Mouse (Mus musculus) adrenal gland, postnatal 14 days (tissue): ENCODE measurements around the gene Ccdc88c. TPM values are rescaled to one million over a fixed set of nuclear protein-coding genes. Genes with fewer than 3 reads are reported as not detected.
A peak's percentile ranks its signal among the peaks of the same experiment; 100 is the strongest.

Experiments used
- DNase-seq: peaks from one replicate; pipeline ENCODE4 v3.0.0; 2021; ENCODE audit warnings: mixed read lengths
- total RNA-seq: library from RNA; stranded (reverse); gene quantifications from 2 replicates; pipeline ENCODE4 v1.2.3, GENCODE M21; 2021

Gene Ccdc88c
- total RNA-seq, 1 experiment from 2014 or later: 7.9 TPM

DNA sequence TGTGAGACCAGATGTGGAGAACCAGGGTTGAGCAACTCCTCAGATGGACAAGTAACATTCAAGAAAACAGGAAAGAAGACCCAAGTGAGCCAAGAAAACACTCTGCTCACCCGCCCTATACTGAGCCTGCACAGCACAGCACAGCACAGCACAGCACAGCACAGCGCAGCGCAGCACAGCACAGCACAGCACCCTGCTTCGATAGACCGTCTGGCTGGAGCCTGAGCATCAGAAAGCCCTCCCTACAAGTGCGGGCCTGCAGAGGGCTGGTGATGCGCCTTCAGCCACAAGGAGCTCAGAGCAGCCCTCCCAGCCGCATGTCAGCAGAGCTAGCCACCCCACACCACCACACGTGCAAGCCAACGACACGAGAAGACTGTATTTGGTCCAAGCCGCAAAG, 61.5 kb downstream of the Ccdc88c start:
- DNase-seq: no peak

DNA sequence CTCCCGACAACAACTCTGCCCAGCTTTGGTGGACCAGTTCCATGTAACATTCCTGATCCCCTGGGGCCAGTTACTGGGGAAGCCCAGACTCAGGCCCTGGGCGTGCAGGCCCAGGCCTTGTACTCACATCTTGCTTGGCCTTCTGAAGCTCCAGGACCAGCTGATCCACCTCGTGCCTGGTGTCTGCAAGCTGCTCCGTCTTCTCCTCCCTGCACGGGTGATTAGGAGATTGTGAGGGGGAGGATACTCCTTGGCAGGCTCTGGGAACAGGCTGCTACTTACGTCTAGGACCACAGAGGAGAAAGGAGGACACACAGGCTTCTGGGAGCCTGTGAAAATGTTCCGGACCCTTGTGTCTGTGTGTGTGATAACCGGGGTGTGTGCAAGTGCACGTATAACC, 62.6 kb downstream of the Ccdc88c start:
- no peak for DNase-seq

DNA sequence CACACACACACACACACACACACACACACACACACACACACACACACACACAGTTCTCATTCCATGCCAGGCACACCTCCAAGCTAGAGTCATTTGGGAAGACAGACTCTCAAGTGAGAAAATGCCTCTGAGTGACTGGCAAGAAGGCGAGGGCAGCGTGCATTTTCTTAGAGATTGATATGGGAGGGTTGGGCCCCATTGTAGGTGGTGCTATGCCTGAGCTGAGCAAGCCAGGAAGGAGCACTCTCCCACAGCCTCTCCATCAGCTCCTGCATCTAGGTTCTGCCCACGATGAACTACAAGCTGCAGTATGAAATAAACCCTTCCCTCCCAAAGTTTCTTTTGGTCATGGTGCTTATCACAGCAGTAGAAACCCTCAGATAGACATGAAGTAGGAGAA, 63.6 kb downstream of the Ccdc88c start:
- no peak for DNase-seq

DNA sequence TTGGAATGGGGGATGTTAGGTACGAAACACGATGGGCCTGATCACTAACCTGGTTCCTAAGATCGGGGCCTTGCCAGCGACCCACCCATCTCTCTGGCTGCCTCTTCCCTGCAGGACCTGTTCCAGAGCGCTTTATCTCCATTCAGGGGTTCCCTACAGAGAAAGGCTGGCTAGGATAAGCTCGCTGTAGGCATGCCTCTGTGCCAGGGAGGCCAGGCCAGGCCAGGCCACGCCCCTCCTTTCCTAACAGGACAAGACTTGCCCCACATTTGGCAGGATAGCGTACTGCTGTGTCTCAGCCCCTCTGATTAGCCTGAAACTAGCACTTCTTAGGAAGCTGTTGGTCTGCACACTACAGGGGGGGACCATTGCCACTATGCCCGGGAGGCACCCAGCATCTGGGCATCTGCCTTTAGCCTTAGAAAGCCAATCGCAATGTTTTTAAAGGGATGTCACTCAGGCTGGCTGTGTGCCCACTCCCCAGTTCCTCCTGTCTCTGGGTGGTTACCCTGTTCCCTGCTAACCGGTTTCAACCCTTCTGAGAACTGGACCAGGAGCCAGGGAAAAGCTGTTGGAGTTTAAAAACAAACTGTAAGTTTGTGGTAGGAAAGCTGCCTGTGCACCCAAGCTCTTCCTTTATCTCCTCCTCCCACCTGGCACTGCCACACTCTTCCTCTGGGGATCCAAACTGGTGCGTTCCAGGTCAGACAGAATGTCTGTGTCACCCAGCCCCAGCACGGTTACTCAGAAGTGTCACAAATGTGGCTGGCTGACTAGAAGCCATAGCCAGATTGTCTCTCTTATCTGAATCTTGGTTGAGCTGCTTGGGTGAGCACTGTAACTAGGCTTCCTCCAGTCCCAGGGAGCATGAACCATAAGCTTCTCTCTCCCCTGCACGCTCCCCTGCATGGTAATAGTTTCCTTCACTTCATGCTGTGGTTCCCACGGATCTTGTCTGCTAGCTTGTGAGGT, 69.9 kb downstream of the Ccdc88c start:
- peak; percentile 73 for DNase-seq

GRCm38 (mm10) chr12:100958006-100958405, 70.8 kb downstream of the Ccdc88c start:
- peak; percentile 89 for DNase-seq

DNA sequence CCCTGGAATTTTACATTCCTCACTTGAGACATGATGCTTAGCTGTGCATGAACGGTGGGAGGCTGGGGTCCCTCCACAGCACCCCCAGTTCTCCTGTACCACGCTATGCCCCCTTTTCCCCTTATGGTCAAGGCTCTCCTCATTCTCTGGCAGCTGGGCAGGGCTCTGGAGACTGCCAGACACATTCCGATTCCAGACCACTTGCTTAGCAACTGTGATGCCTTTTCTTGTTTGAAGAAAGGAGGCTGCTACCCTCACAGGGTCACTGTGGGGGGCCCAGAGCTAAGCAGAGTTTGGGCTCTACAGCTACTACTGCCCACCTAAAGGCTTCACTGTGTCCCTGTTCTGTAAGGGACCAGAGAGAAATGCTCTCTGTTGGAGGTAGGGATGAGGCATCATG, 71.6 kb downstream of the Ccdc88c start:
- no peak for DNase-seq

- no peak for DNase-seq
Measured at GRCm38 (mm10) chr12:100956825-100957224, 72.0 kb downstream of the Ccdc88c start.

DNA sequence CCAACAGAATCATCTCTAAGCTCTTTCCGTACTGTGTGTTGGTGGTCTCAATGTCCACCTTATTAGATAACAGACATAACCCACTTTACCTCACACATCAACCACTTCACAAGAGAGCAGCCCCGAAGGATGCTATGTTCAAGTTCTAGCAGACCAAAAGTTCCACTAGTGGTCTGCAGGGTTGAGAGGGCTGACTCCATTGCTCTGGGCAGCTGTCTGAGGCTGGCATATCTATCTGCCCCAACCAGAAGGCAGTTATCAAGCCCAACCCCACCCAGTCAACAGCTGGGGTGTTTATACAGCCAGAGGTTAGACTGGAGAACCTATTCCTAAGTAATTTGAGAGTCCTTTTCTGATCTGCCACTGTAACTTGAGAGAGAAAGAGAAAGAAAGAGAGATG, 72.8 kb downstream of the Ccdc88c start:
- no peak for DNase-seq

DNA sequence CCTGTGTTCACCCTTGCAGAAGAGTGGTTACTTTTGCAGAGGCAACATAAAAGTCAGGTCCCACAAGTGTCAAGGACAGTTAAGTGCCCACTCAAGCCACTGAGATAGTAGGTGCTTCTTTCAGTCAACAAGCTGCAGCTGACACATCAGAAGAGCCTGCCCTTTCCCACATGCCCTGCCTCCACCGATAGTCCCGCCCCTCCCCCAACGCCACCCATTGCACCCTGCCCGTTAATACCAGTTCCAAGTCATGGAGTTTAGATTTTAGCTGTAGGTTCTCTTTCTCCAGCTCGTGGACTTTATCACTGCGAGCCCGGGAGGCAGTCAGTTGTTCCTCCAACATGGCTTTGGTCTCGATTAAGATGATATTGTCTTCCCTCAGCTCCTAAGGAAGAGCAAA, 74.9 kb downstream of the Ccdc88c start:
- DNase-seq: no peak

- DNase-seq: peak; percentile 87
Measured at GRCm38 (mm10) chr12:100952193-100952931, 76.5 kb downstream of the Ccdc88c start.

DNA sequence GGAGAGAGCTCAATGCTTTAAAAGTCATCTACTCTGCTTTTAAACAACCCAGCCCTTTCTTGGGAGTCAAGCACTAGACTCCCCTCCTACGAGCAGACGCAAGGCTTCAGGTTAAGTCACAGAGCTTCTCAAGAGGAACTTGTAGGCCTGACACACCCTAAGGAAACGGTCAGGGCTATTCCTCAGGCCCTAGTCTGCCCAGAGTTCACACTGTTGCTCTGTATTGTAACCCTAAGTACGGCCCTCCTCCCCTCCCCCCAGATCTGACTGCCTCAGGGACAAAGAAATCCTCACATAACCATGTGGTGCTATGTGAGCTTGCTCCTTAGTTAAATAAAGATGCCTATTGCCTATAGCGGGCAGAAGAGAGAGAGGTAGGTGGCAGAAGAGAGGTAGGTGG, 79.7 kb downstream of the Ccdc88c start:
- DNase-seq: no peak

DNA sequence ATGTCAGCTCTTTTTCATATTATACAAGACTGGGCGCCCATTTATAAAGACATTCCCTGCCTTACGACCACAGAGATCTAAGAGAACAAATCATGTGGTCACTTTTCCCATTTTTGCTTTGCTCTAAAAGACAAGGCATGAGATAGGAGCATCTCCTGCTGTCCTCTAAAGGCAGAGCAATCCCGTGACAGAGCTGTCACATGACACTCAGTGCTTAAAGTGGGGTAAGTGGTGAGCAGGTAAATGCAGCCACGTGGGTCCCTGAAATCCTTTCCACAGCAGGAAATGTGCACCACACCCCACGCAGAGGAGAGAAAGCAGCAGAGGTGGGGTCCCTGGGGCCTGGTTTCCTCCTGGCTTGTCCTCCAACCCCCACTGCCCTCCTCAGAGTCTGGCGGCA, 80.8 kb downstream of the Ccdc88c start:
- DNase-seq: no peak

- no peak for DNase-seq
Measured at GRCm38 (mm10) chr12:100945948-100946347, 82.9 kb downstream of the Ccdc88c start.

DNA sequence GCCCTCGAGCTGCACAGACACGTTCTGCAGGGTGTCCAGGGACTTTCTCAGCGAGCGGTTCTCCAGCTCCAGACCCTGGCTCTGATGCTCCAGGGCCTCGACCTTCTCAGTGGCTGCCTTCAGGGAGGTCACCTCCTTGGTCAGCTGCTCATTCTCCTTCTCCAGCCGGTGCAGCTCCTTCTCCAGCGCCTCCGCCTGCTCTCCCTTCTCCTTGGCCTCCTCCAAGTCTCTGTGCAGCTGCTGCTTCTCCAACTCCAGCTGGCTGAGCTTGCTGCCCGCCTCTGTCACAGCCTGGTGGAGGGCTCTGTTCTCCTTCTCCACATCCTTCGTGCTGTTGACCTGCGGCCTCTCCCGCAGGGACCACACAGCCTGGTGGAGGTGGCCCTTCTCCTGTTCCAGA, 83.4 kb downstream of the Ccdc88c start:
- no peak for DNase-seq

- no peak for DNase-seq
Measured at GRCm38 (mm10) chr12:100944921-100945336, 83.9 kb downstream of the Ccdc88c start.

DNA sequence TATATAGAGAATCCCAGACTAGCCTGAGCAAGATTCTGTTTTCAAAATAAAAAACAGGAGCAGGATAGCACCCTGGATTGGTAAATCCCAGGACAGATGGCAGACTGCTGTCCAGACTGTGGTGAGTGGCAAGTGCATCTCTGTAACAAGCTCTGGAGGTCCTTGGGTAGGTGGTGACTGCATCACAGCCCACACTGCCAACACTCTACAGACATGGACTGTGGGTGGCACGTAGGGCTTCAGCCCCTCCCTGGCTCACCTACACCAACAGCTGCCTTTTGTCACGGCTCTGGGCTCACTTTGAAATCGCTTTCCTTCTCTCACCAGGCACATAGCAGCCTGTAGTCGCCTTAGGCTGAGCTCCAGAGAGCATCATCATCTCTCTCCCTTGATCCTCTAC, 85.7 kb downstream of the Ccdc88c start:
- no peak for DNase-seq

- DNase-seq: no peak
Measured at GRCm38 (mm10) chr12:100941361-100941760, 87.5 kb downstream of the Ccdc88c start.

GRCm38 (mm10) chr12:100937441-100938360, 91.2 kb downstream of the Ccdc88c start:
- DNase-seq: peak; percentile 36

GRCm38 (mm10) chr12:100936737-100937136, 92.1 kb downstream of the Ccdc88c start:
- DNase-seq: no peak

- peak; percentile 84 for DNase-seq
Measured at GRCm38 (mm10) chr12:100936116-100936515, 92.7 kb downstream of the Ccdc88c start.

DNA sequence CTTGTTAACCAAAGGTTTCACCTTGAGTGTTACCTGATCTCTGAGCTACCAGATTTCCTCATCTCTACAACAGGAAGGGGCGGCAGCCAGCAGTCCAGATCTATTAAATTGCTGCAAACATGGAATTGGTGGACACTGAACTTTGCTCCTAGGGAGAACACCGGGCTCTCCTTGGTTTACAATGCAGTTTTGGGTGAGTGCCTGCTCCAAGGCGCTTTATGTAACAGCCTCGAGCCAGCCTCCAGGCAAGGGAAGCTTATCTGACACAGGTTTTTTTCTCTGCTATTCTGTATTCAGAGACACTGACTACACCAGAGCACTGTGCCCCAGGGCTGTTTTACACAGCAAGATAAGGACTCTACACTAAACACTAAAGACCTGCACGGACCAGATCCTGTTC, 94.1 kb downstream of the Ccdc88c start:
- no peak for DNase-seq

DNA sequence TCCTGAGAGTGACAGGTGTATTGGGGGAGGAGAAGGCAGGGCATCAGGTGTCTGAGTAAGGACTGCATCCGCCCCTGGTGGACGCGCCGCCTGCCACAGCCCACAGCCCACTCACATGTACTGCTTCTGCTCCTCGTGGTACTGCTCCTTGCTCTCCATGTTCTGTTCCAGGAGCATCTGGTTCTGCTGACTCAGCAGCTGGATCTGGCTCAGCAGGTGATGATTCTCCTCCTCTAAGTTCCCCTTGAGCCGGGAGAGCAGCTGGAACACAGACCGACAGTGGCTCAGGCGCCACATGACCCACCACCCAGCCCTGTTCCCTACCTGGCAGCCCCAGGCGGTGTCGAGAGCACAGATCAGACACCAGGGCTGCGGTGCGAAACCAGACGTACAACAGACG, 97.2 kb downstream of the Ccdc88c start:
- no peak for DNase-seq
